Mouse (Mus musculus): ENCODE measurements around the gene Efna2. TPM values are rescaled to one million over a fixed set of nuclear protein-coding genes. Genes with fewer than 3 reads are reported as not detected.

Gene Efna2
- total and polyA plus RNA-seq, 3 experiments, result 0.23 to 1.5 (median 0.86) TPM

GRCm38 (mm10) chr10:80167460-80168037, 11.7 kb upstream of the Efna2 start:
- Histone ChIP-seq H3K9me3 (replicated peaks; ENCODE audit: low read length) (no peaks in the 10 kb centered on the region), H3K36me3 (replicated peaks in 1 of 2; ENCODE audit: control insufficient read depth in 1 of 2, insufficient read depth in 1 of 2, low read length in 1 of 2) (peaks cover 25 to 31% of the 10 kb centered on the region in 2 experiments), H3K4me1 (ENCODE audit: control insufficient read depth in 1 of 2, insufficient read depth in 2 of 2) (peaks cover 16 to 62% of the 10 kb centered on the region in 2 experiments), H3K9ac (ENCODE audit: insufficient read depth, low read depth) (peak overlapping the region; percentile 86), H3K4me3 (replicated peaks in 1 of 3; ENCODE audit: low read depth in 2 of 3, low read length in 2 of 3, poor library complexity in 1 of 3) (peak overlapping the region; percentile 63 to 67 (median 66)), H3K79me2 (replicated peaks; ENCODE audit: control insufficient read depth, extremely low read depth, insufficient read depth, poor library complexity, severe bottlenecking) (peaks cover 16% of the 10 kb centered on the region), H3K4me2 (ENCODE audit: insufficient read depth, low read depth, poor library complexity, severe bottlenecking) (peak overlapping the region; percentile 83; the same call in 1 of the 2 replicates), H3K27me3 (replicated peaks) (no peaks in the 10 kb centered on the region), H3K27ac (ENCODE audit: insufficient read depth, low read depth) (peak overlapping the region; percentile 81)
- dilution Hi-C loops (cut with MboI; ENCODE audit: extremely low pct_ligation_motif_present, extremely low pct_unique_long_range_greater_than_20kb, low sequenced_read_pairs), result no loop called here
- peak; percentile 98 for DNase-seq (ENCODE audit: extremely low read depth)
- in situ Hi-C loops (cut with MboI; ENCODE audit: low pct_ligation_motif_present, low pct_unique_long_range_greater_than_20kb, low sequenced_read_pairs), result no loop called here
- TF ChIP-seq CHD1 (IDR thresholded peaks at IDR 0.05; ENCODE audit: low read depth, low read length) (no peak), NELFE (IDR thresholded peaks at IDR 0.05; ENCODE audit: low read depth, low read length) (peak; percentile 99), KAT2A (IDR thresholded peaks at IDR 0.05; ENCODE audit: insufficient replicate concordance, low read length) (no peak), CHD2 (IDR thresholded peaks at IDR 0.05; ENCODE audit: low read length) (0 out of 2 replicates have a peak, but pooled peaks have one; percentile 34), MAFK (IDR thresholded peaks at IDR 0.05; ENCODE audit: insufficient replicate concordance, low read length) (no peak), IRF4 (IDR thresholded peaks at IDR 0.05; ENCODE audit: low read depth, low read length) (no peak), ZNF384 (IDR thresholded peaks at IDR 0.05; ENCODE audit: low read depth, low read length) (no peak), POLR2A (IDR thresholded peaks at IDR 0.05; ENCODE audit: low read depth, low read length) (peak; percentile 100), TBP (conservative IDR thresholded peaks at IDR 0.05; ENCODE audit: low read depth, low read length) (peak; percentile 95), USF1 (IDR thresholded peaks at IDR 0.05; ENCODE audit: low read depth, low read length) (no peak), GABPA (IDR thresholded peaks at IDR 0.05; ENCODE audit: insufficient replicate concordance, low read depth, low read length) (no peak), ZC3H11A (IDR thresholded peaks at IDR 0.05; ENCODE audit: low read depth, low read length) (no peak), ZMIZ1 (IDR thresholded peaks at IDR 0.05; ENCODE audit: low read depth, low read length) (peak; percentile 98), SMC3 (IDR thresholded peaks at IDR 0.05; ENCODE audit: low read depth, low read length) (no peak), ETS1 (conservative IDR thresholded peaks at IDR 0.05; ENCODE audit: low read depth, low read length) (no peak), SIN3A (IDR thresholded peaks at IDR 0.05; ENCODE audit: low read length) (no peak), MEF2A (IDR thresholded peaks at IDR 0.05; ENCODE audit: borderline replicate concordance, low read depth, low read length) (no peak; the same call in 1 of the 2 replicates), USF2 (conservative IDR thresholded peaks at IDR 0.05; ENCODE audit: low read depth, low read length) (no peak), PAX5 (IDR thresholded peaks at IDR 0.05; ENCODE audit: low read length) (no peak), JUN (IDR thresholded peaks at IDR 0.05; ENCODE audit: insufficient read depth, low read depth, low read length) (no peak), JUND (conservative IDR thresholded peaks at IDR 0.05; ENCODE audit: low read depth, low read length) (no peak), MAZ (IDR thresholded peaks at IDR 0.05; ENCODE audit: low read depth, low read length) (peak; percentile 39; the same call in 1 of the 2 replicates), TCF12 (IDR thresholded peaks at IDR 0.05; ENCODE audit: low read depth, low read length) (peak; percentile 59; the same call in 1 of the 2 replicates), HCFC1 (IDR thresholded peaks at IDR 0.05; ENCODE audit: low read depth, low read length) (peak; percentile 48; the same call in 1 of the 2 replicates), ELF1 (IDR thresholded peaks at IDR 0.05; ENCODE audit: low read depth, low read length) (peak; percentile 99), POLR2AphosphoS2 (IDR thresholded peaks at IDR 0.05; ENCODE audit: low read depth, low read length) (peak; percentile 99), EP300 (IDR thresholded peaks at IDR 0.05; ENCODE audit: low read length) (no peak), BHLHE40 (IDR thresholded peaks at IDR 0.05; ENCODE audit: low read depth, low read length) (no peak), E2F4 (IDR thresholded peaks at IDR 0.05; ENCODE audit: insufficient replicate concordance, low read depth, low read length) (no peak; the same call in 1 of the 2 replicates)

All from CH12.LX (cell line).